Mouse (Mus musculus): ENCODE measurements around the gene Vmn1r57.
"Not testable (repeated sequence)": the region's sequence is repeated elsewhere in the genome, so short reads cannot be mapped to it uniquely, and the experiment has no call there.

DNA sequence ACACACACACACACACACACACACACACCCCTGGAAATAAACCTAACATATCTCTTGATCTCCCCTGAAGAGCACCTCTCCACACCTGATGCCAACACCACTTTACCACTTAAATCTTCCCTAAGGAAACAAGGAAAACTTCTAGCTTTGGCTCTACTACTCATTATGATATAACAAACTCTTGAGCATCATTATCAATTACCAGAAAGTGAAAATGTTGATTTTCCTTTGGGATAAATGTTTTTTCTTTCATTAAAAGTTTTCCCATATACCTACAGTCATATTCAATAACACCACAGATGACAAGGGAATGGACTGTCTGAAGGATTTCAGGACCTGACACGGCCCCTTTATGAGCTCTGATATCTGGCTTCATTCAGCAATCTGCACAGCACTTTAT is at the start of gene Vmn1r57:
- not testable (repeated sequence) for TF ChIP-seq CTCF, EP300 (IDR thresholded peaks at IDR 0.05)
